Mouse (Mus musculus) spleen, adult 2 months (tissue): ENCODE measurements at regions not wholly inside any gene's neighbourhood (a gene's known extent, or its start where the extent isn't known, plus 50 kb on each side); places are given as distances from the start of the nearest gene placed in this dataset.

ENCODE experiments used
- CTCF ChIP-seq: fragments of 200-500 bp; IDR thresholded peaks from 2 replicates; pipeline ENCODE4 v1.5.1; 2011; ENCODE audit warnings: mild to moderate bottlenecking, inconsistent platforms; ENCODE audit not compliant: insufficient read depth, insufficient read length, insufficient replicate concordance; ENCODE audit errors: extremely low read depth
- POLR2A ChIP-seq: fragments of 200-500 bp; IDR thresholded peaks from 2 replicates; pipeline ENCODE4 v1.6.1; 2011; ENCODE audit warnings: low read depth, low read length, inconsistent platforms

GRCm38 (mm10) chr9:33319525-33320025, 683.6 kb downstream of the Ets1 start:
- TF ChIP-seq CTCF = no peak
- TF ChIP-seq POLR2A = no peak
